Mouse (Mus musculus) stomach, embryonic 14.5 days (tissue): ENCODE data around the gene Tceanc2. TPM values are rescaled to one million over a fixed set of nuclear protein-coding genes. Genes with fewer than 3 reads are reported as not detected.
"Not testable (repeated sequence)": the region's sequence is repeated elsewhere in the genome, so short reads cannot be mapped to it uniquely, and the experiment has no call there.

Experiments
- ATAC-seq: fragments of 200-750 bp; cut with Nextera tagmentation; 2 replicates; pipeline ENCODE4 v1.8.0; 2017; ENCODE audit warnings: low read depth, moderate TSS enrichment; ENCODE audit not compliant: insufficient number of reproducible peaks, insufficient read depth, low FRiP score
- H3K27ac ChIP-seq: fragments of 300-500 bp; sonication (generic); 2 replicates; pipeline ENCODE4 v1.5.1; 2014; ENCODE audit warnings: mild to moderate bottlenecking, low read length, moderate library complexity, mixed read lengths
- H3K27me3 ChIP-seq: fragments of 300-500 bp; sonication (generic); 2 replicates; pipeline ENCODE4 v1.6.1; 2014; ENCODE audit warnings: low read length, control low read depth, mixed read lengths; ENCODE audit not compliant: control insufficient read depth, insufficient read depth
- H3K36me3 ChIP-seq: fragments of 300-500 bp; sonication (generic); 2 replicates; pipeline ENCODE4 v1.6.1; 2014; ENCODE audit warnings: mild to moderate bottlenecking, control low read depth, low read length, moderate library complexity, mixed read lengths; ENCODE audit not compliant: control insufficient read depth, insufficient read depth
- H3K4me1 ChIP-seq: fragments of 300-500 bp; sonication (generic); 2 replicates; pipeline ENCODE4 v1.6.1; 2014; ENCODE audit warnings: low read length, control low read depth, mixed read lengths; ENCODE audit not compliant: control insufficient read depth, insufficient read depth
- H3K4me2 ChIP-seq: fragments of 300-500 bp; sonication (generic); replicated peaks from 2 replicates; pipeline ENCODE4 v1.6.1; 2014; ENCODE audit warnings: low read depth, low read length, control low read depth
- H3K4me3 ChIP-seq: fragments of 300-500 bp; sonication (generic); 2 replicates; pipeline ENCODE4 v1.5.1; 2014; ENCODE audit warnings: low read depth, low read length, control low read depth
- H3K9ac ChIP-seq: fragments of 300-500 bp; sonication (generic); replicated peaks from 2 replicates; pipeline ENCODE4 v1.6.1; 2014; ENCODE audit warnings: low read depth, mild to moderate bottlenecking, control low read depth, low read length, moderate library complexity, mixed read lengths
- H3K9me3 ChIP-seq: fragments of 300-500 bp; sonication (generic); 2 replicates; pipeline ENCODE4 v1.6.1; 2016; ENCODE audit warnings: low read depth, low read length, control low read depth; ENCODE audit not compliant: control insufficient read depth
- WGBS: fragments of 180-500 bp; shearing (Covaris S2); extraction: QIAGEN DNeasy Blood & Tissue Kit; methylation state at CpG from one replicate; pipeline ENCODE4 v1.1.7; 2014; 5-methylcytosine and 5-hydroxymethylcytosine counted together
- polyA plus RNA-seq: library from polyadenylated mRNA; unstranded; fragments of >200 nt; fragmentation: Nextera tagmentation; extraction: Ambion mirVana; gene quantifications from 2 replicates; pipeline ENCODE4 v1.2.1, GENCODE M21; 2014

Tceanc2 gene
- polyA plus RNA-seq, 1 experiment from 2014 or later: 20.8 TPM

GRCm38 (mm10) chr4:107117741-107118385 lies 61.1 kb downstream of the Tceanc2 start:
- no peaks in the 10 kb centered on the region for H3K9me3 ChIP-seq
- H3K9ac ChIP-seq: no peak overlapping the region
- no peak overlapping the region for H3K27ac ChIP-seq
- WGBS: 82% methylated on average over 2 of the region's 2 CpGs
- no peaks in the 10 kb centered on the region for H3K27me3 ChIP-seq
- H3K4me1 ChIP-seq: peaks cover 18% of the 10 kb centered on the region
- H3K4me2 ChIP-seq: no peak overlapping the region
- ATAC-seq: no peak
- no peaks in the 10 kb centered on the region for H3K36me3 ChIP-seq
- no peak overlapping the region for H3K4me3 ChIP-seq

GRCm38 (mm10) chr4:107114278-107114677 lies 64.6 kb downstream of the Tceanc2 start:
- Histone ChIP-seq H3K27me3 (no peaks in the 10 kb centered on the region), H3K4me1 (peaks cover 5% of the 10 kb centered on the region; the same call in 1 of the 2 replicates), H3K9me3 (no peaks in the 10 kb centered on the region), H3K4me3 (no peak overlapping the region), H3K4me2 (no peak overlapping the region), H3K27ac (no peak overlapping the region), H3K36me3 (no peaks in the 10 kb centered on the region), H3K9ac (no peak overlapping the region)
- 35% methylated on average over 8 of the region's 8 CpGs for WGBS
- no peak for ATAC-seq

- WGBS: 85% methylated on average over 6 of the region's 6 CpGs
- H3K27ac ChIP-seq, H3K4me3 ChIP-seq, H3K27me3 ChIP-seq, H3K4me2 ChIP-seq, H3K9ac ChIP-seq, ATAC-seq, H3K9me3 ChIP-seq, H3K36me3 ChIP-seq, H3K4me1 ChIP-seq: not testable (repeated sequence)
Observed at GRCm38 (mm10) chr4:107109181-107109580, 69.7 kb downstream of the Tceanc2 start.

GRCm38 (mm10) chr4:107108291-107108731 lies 70.6 kb downstream of the Tceanc2 start:
- no peak overlapping the region for H3K4me2 ChIP-seq
- peak; percentile 38; the same call in 1 of the 2 replicates for ATAC-seq
- 27% methylated on average over 13 of the region's 13 CpGs for WGBS

GRCm38 (mm10) chr4:107106777-107107176 lies 72.1 kb downstream of the Tceanc2 start:
- Histone ChIP-seq H3K4me2 (no peak overlapping the region), H3K4me3 (no peak overlapping the region), H3K36me3 (no peaks in the 10 kb centered on the region), H3K27me3 (no peaks in the 10 kb centered on the region), H3K9me3 (no peaks in the 10 kb centered on the region), H3K4me1 (no peaks in the 10 kb centered on the region), H3K9ac (no peak overlapping the region), H3K27ac (no peak overlapping the region)
- ATAC-seq: no peak
- WGBS: 80% methylated on average over 16 of the region's 16 CpGs

More at GRCm38 (mm10) chr4:107108291-107108731, 70.6 kb downstream of the Tceanc2 start:
- no peaks in the 10 kb centered on the region for H3K27me3 ChIP-seq
- H3K27ac ChIP-seq: no peak overlapping the region
- no peak overlapping the region for H3K4me3 ChIP-seq
- no peaks in the 10 kb centered on the region for H3K4me1 ChIP-seq
- no peaks in the 10 kb centered on the region for H3K9me3 ChIP-seq
- no peak overlapping the region for H3K9ac ChIP-seq
- H3K36me3 ChIP-seq: no peaks in the 10 kb centered on the region

- Histone ChIP-seq H3K4me1 (0 out of 2 replicates have a peak, but pooled peaks cover 4% of the 10 kb centered on the region), H3K9me3 (no peaks in the 10 kb centered on the region), H3K9ac (no peak overlapping the region), H3K27me3 (no peaks in the 10 kb centered on the region), H3K4me3 (no peak overlapping the region), H3K4me2 (no peak overlapping the region), H3K36me3 (no peaks in the 10 kb centered on the region), H3K27ac (no peak overlapping the region)
- no peak for ATAC-seq
- WGBS: 74% methylated on average over 8 of the region's 8 CpGs
Observed at GRCm38 (mm10) chr4:107102220-107102619, 76.7 kb downstream of the Tceanc2 start.

GRCm38 (mm10) chr4:107098791-107099525 lies 80.0 kb downstream of the Tceanc2 start:
- 79% methylated on average over 17 of the region's 17 CpGs for WGBS
- H3K27me3 ChIP-seq: no peaks in the 10 kb centered on the region
- H3K27ac ChIP-seq: no peak overlapping the region
- ATAC-seq: no peak
- H3K9me3 ChIP-seq: no peaks in the 10 kb centered on the region
- H3K4me2 ChIP-seq: no peak overlapping the region
- no peak overlapping the region for H3K9ac ChIP-seq
- H3K36me3 ChIP-seq: no peaks in the 10 kb centered on the region
- 0 out of 2 replicates have a peak, but pooled peaks cover 4% of the 10 kb centered on the region for H3K4me1 ChIP-seq
- no peak overlapping the region for H3K4me3 ChIP-seq

- 0 out of 2 replicates have a peak, but pooled peaks cover 4% of the 10 kb centered on the region for H3K4me1 ChIP-seq
- ATAC-seq: no peak
- WGBS: 77% methylated on average over 10 of the region's 10 CpGs
Observed at GRCm38 (mm10) chr4:107098375-107098774, 80.5 kb downstream of the Tceanc2 start.

More at GRCm38 (mm10) chr4:107098375-107098774, 80.5 kb downstream of the Tceanc2 start:
- no peak overlapping the region for H3K27ac ChIP-seq
- no peak overlapping the region for H3K9ac ChIP-seq
- H3K4me3 ChIP-seq: no peak overlapping the region
- H3K36me3 ChIP-seq: no peaks in the 10 kb centered on the region
- H3K9me3 ChIP-seq: no peaks in the 10 kb centered on the region
- no peak overlapping the region for H3K4me2 ChIP-seq
- no peaks in the 10 kb centered on the region for H3K27me3 ChIP-seq
